Mouse (Mus musculus): Measurements from ENCODE around the gene Il11ra1. TPM values are rescaled to one million over a fixed set of nuclear protein-coding genes. Genes with fewer than 3 reads are reported as not detected.
"Not testable (repeated sequence)": the region's sequence is repeated elsewhere in the genome, so short reads cannot be mapped to it uniquely, and the experiment has no call there.

The Il11ra1 gene
- polyA plus RNA-seq, 1 experiment from 2014 or later: 128 TPM

DNA sequence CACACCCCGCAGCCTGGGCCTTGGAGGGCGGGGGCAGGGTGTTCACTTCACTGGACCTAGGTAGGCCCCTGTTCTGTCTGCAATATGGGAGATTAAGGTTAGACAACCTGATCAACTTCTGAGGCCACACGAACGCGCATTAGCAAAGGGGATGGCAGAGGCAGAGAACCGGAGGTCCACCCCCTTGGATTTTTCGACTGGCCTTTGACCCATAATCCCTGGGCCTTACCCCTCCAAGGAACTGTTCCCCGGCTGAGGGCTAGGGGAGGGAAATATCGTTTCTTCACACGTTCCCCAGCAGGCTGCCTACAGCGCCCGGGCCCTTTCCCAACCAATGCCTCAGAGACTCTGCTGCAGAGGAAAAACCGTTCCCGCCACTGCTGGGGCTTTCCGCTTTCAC, 3.3 kb upstream of the Il11ra1 start:
- not testable (repeated sequence) for ATAC-seq (replicated peaks; ENCODE audit: insufficient number of reproducible peaks, low FRiP score, low TSS enrichment); H3K4me3 ChIP-seq (ENCODE audit: low read depth, low read length); H3K27ac ChIP-seq (ENCODE audit: low read depth, low read length); H3K27me3 ChIP-seq (ENCODE audit: control insufficient read depth, insufficient read depth, low read length); H3K9me3 ChIP-seq (replicated peaks; ENCODE audit: control insufficient read depth, low read length); H3K4me2 ChIP-seq; H3K4me1 ChIP-seq (ENCODE audit: control insufficient read depth, insufficient read depth, low read length); H3K9ac ChIP-seq (ENCODE audit: low read depth, low read length); H3K36me3 ChIP-seq (ENCODE audit: control insufficient read depth, insufficient read depth, low read length)
- 9% methylated on average over 11 of the region's 15 CpGs for WGBS (ENCODE audit: insufficient replicate concordance)

DNA sequence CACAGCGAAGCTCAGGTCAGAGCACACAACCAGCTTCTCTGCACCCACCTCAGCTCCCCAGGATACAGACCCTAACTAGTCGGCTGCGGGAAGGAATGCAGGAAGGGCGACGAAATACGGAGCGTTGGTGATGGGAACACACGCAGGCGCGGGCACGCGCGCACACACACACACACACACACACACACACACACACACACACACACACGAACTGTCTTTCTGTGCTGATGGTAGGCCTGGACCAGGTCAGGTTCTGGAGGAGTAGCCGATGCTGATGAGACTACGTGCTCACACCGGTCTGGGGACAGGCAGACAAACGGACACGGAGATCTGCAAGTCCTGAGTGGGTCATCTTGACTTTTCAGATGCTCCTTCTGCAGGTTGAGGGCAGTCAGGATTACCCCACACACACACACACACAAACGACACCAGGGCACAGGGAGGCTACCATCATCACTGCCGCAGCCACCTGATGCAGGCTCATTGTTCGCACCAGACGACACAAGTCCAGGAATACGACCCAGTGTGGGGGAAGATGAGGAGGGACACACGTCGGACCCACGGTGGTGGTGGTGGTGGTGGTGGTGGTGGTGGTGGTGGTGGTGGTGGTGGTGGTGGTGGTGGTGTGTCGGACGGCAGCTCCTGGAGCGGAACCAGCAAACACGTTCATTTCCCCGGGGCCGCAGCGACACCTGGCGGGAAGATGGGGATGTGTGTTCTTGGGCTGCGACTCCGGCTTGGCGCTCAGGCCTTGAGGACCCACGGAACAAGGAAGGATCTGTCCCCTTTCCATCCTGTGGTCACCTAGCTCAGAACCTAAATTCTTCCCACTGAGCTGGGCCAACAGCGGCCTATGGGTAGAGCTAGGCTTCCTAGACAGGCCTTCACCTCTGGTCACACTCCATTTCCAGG, 2.6 kb upstream of the Il11ra1 start, which contains the start of gene Cntfr:
TSS of gene Cntfr (minus strand) at position 160 of the 912 bp plus-strand sequence.
- not testable (repeated sequence) for H3K27ac ChIP-seq (ENCODE audit: low read depth, low read length); H3K4me1 ChIP-seq (ENCODE audit: control insufficient read depth, insufficient read depth, low read length); H3K36me3 ChIP-seq (ENCODE audit: control insufficient read depth, insufficient read depth, low read length); ATAC-seq (replicated peaks; ENCODE audit: insufficient number of reproducible peaks, low FRiP score, low TSS enrichment); H3K9ac ChIP-seq (ENCODE audit: low read depth, low read length); H3K27me3 ChIP-seq (ENCODE audit: control insufficient read depth, insufficient read depth, low read length); H3K4me3 ChIP-seq (ENCODE audit: low read depth, low read length); H3K9me3 ChIP-seq (replicated peaks; ENCODE audit: control insufficient read depth, low read length)
- peak within 1 kb of the TSS; percentile 48 for H3K4me2 ChIP-seq
- 10% methylated on average over 29 of the region's 40 CpGs for WGBS (ENCODE audit: insufficient replicate concordance)

DNA sequence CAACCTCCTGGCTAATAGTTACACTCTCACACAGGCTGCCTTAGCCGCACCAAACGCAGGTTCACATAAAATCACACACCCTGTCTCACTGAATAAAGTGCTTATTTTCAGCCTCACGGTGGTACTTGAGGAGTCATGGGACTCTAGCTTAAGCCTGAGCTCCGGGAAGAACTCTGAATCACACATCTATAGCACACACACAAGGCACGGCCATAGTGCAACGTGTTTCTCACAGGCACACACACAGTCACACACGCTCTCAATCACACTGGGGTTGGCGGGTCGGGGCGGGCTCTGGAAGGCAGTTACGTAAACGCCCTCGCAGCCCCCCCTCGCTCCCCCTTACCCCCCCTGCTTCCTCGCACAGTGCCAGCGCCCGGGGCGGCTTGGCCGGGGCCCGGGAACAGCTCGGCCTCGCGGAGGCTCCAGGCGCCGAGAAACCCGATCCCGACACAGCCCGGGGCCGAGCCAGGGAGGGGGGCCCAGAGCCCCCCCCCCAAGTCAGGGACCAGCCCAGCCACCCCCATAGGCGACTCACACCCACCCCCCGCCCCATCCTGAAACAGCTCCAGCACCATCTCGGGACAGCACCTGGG, 1.3 kb upstream of the Il11ra1 start:
- not testable (repeated sequence) for H3K4me1 ChIP-seq (ENCODE audit: control insufficient read depth, insufficient read depth, low read length); H3K36me3 ChIP-seq (ENCODE audit: control insufficient read depth, insufficient read depth, low read length); H3K9me3 ChIP-seq (replicated peaks; ENCODE audit: control insufficient read depth, low read length); H3K9ac ChIP-seq (ENCODE audit: low read depth, low read length); ATAC-seq (replicated peaks; ENCODE audit: insufficient number of reproducible peaks, low FRiP score, low TSS enrichment); H3K4me3 ChIP-seq (ENCODE audit: low read depth, low read length); H3K27ac ChIP-seq (ENCODE audit: low read depth, low read length); H3K27me3 ChIP-seq (ENCODE audit: control insufficient read depth, insufficient read depth, low read length)
- 9% methylated on average over 19 of the region's 32 CpGs for WGBS (ENCODE audit: insufficient replicate concordance)
- H3K4me2 ChIP-seq: peak overlapping the region; percentile 34

DNA sequence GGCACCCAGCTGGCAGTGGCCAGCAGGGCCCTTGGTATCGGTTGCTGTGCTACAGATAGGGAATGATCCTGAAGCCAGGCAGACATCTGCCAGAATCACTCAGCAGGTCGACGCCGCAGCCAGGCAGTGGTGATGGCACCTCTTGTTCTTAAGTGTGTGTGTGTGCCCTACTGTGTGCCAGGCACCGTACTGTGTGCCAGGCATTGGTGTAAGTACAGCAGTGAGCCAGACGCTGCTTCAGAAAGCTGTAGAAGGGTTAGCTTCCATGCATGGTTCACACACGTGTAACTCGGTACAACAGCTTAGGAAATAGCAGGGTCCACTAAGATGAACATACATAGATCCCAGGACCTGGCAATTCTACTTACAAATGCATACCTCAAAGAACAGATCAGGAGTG, 435 bp downstream of the Il11ra1 start:
- not testable (repeated sequence) for H3K4me3 ChIP-seq (ENCODE audit: low read depth, low read length); H3K27me3 ChIP-seq (ENCODE audit: control insufficient read depth, insufficient read depth, low read length); H3K4me2 ChIP-seq; H3K9ac ChIP-seq (ENCODE audit: low read depth, low read length); H3K4me1 ChIP-seq (ENCODE audit: control insufficient read depth, insufficient read depth, low read length); H3K27ac ChIP-seq (ENCODE audit: low read depth, low read length); H3K9me3 ChIP-seq (replicated peaks; ENCODE audit: control insufficient read depth, low read length); H3K36me3 ChIP-seq (ENCODE audit: control insufficient read depth, insufficient read depth, low read length); ATAC-seq (replicated peaks; ENCODE audit: insufficient number of reproducible peaks, low FRiP score, low TSS enrichment)
- WGBS (ENCODE audit: insufficient replicate concordance): 66% methylated on average over 5 of the region's 8 CpGs

DNA sequence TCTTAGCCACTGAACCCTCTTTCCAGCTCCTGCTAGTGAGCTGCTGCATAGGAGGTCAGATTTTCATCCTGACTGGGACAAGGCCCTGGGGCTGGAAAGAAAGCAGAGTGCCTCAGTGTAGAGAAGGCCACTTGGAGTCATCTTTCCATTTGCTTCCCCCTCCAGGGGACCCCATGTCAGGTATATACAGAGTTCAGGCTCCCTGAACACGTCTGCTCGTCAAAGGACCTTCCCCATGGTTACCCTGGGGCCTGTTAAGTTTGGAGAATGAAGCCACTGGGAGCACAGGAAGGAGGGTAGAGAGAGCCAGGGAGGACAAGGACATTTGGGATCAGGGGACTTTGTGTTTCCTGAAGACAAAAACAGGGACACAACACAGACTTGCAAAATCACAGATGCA, 2.4 kb downstream of the Il11ra1 start:
- H3K36me3 ChIP-seq (ENCODE audit: control insufficient read depth, insufficient read depth, low read length); H3K9ac ChIP-seq (ENCODE audit: low read depth, low read length); H3K4me2 ChIP-seq; ATAC-seq (replicated peaks; ENCODE audit: insufficient number of reproducible peaks, low FRiP score, low TSS enrichment); H3K4me3 ChIP-seq (ENCODE audit: low read depth, low read length); H3K9me3 ChIP-seq (replicated peaks; ENCODE audit: control insufficient read depth, low read length); H3K4me1 ChIP-seq (ENCODE audit: control insufficient read depth, insufficient read depth, low read length); H3K27ac ChIP-seq (ENCODE audit: low read depth, low read length): not testable (repeated sequence)
- 54% methylated on average over 2 of the region's 2 CpGs for WGBS (ENCODE audit: insufficient replicate concordance)
- H3K27me3 ChIP-seq (ENCODE audit: control insufficient read depth, insufficient read depth, low read length): peaks cover 25% of the 10 kb centered on the region

DNA sequence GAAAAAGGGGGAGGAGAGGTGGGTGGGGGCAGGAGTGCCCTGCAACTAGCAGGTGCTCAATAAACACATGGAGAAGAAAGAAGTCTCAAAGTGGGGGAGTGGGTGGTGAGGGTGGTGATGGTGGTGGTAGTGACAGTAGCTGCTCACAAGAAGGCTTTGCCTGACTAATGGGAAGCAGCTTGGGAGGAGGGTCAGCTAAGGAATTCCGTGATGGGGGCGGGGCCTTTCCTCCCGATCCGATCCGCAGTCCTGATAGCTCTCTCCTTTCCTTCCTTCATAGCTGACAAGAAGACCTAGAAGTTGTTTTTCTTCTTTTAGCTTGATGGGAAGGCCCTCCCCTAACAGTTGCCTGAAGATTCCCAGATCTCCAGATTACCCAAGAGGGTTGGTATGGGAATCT, 4.9 kb downstream of the Il11ra1 start:
- Histone ChIP-seq H3K9me3 (replicated peaks; ENCODE audit: control insufficient read depth, low read length) (no peaks in the 10 kb centered on the region), H3K4me3 (ENCODE audit: low read depth, low read length) (no peak overlapping the region), H3K36me3 (ENCODE audit: control insufficient read depth, insufficient read depth, low read length) (no peaks in the 10 kb centered on the region), H3K4me2 (no peak overlapping the region), H3K27me3 (ENCODE audit: control insufficient read depth, insufficient read depth, low read length) (peaks cover 28% of the 10 kb centered on the region), H3K9ac (ENCODE audit: low read depth, low read length) (no peak overlapping the region), H3K27ac (ENCODE audit: low read depth, low read length) (no peak overlapping the region), H3K4me1 (ENCODE audit: control insufficient read depth, insufficient read depth, low read length) (0 out of 2 replicates have a peak, but pooled peaks cover 2% of the 10 kb centered on the region)
- WGBS (ENCODE audit: insufficient replicate concordance): 2% methylated on average over 5 of the region's 5 CpGs
- no peak for ATAC-seq (replicated peaks; ENCODE audit: insufficient number of reproducible peaks, low FRiP score, low TSS enrichment)

DNA sequence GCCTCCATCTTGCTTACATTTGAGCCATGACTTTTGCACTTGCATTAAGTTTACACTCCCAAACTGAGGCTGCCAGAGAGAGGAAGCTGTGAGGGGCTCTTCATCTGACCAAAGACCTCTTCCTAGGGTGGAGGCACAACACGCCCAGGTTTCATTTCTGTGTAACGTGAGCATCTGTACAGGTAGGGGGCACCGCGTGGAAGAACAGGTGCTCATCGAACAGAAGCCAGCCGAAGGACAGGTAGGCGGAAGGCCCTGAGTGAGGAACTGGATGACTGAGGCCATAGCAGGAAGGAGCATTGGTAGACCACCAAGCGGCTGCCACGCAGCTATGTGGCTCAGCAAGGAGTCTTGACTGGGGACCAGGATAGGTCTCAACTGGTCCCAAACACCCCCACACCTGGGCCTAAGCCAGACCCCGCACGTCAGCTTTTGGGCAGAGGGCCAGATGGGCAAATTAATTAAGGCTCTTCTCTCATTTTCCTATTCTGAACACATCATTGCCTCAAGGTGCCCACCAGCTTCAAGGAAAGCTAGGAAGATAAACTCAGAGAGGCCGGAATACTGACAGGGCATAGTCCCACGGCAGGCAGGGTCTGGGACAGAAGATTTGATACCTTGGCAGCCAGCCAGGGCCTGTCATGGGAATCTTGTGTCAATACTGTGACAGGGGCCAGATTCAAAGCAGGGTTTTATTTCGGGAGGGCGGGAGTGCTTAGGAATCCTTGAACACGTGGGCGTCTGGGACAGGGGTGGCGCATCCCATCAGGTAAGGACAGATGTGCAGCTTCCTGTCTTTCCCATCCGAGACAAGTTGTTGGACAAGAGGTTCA, 6.3 kb downstream of the Il11ra1 start:
- Histone ChIP-seq H3K9me3 (replicated peaks; ENCODE audit: control insufficient read depth, low read length) (no peaks in the 10 kb centered on the region), H3K27ac (ENCODE audit: low read depth, low read length) (no peak overlapping the region), H3K4me3 (ENCODE audit: low read depth, low read length) (no peak overlapping the region), H3K9ac (ENCODE audit: low read depth, low read length) (no peak overlapping the region), H3K4me1 (ENCODE audit: control insufficient read depth, insufficient read depth, low read length) (0 out of 2 replicates have a peak, but pooled peaks cover 2% of the 10 kb centered on the region), H3K36me3 (ENCODE audit: control insufficient read depth, insufficient read depth, low read length) (no peaks in the 10 kb centered on the region), H3K27me3 (ENCODE audit: control insufficient read depth, insufficient read depth, low read length) (peaks cover 28% of the 10 kb centered on the region), H3K4me2 (no peak overlapping the region)
- ATAC-seq (replicated peaks; ENCODE audit: insufficient number of reproducible peaks, low FRiP score, low TSS enrichment): no peak; the same call in 1 of the 2 replicates
- 59% methylated on average over 19 of the region's 19 CpGs for WGBS (ENCODE audit: insufficient replicate concordance)

DNA sequence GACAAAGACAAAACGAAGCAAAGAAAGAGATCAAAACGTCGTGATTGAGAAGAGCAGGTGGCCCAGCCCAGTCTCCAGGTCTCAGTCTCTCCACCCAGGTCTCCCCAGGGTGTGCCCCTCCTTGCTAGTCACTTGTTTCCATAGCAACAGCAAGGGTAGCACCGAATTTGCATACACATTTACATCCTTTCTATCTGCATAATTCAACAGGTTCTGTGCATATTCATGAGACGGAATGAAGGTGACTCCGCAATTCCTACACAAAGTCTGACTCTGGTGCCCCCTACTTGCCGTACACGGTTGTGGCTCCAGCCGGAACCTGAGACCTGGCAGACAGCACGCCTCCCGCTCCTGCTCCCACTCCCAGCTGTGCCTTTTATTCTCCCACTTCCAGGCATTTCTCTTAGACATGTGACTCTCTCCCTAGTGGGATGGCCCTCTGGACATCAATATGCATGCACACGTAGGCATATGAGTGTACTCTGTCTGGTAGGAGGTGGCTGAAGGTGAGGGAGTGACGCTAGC, 7.3 kb downstream of the Il11ra1 start:
- Histone ChIP-seq H3K9ac (ENCODE audit: low read depth, low read length) (no peak overlapping the region), H3K4me2 (peak overlapping the region; percentile 43), H3K36me3 (ENCODE audit: control insufficient read depth, insufficient read depth, low read length) (no peaks in the 10 kb centered on the region), H3K4me3 (ENCODE audit: low read depth, low read length) (no peak overlapping the region), H3K27me3 (ENCODE audit: control insufficient read depth, insufficient read depth, low read length) (peaks cover 28% of the 10 kb centered on the region), H3K4me1 (ENCODE audit: control insufficient read depth, insufficient read depth, low read length) (peaks cover 6% of the 10 kb centered on the region), H3K27ac (ENCODE audit: low read depth, low read length) (no peak overlapping the region), H3K9me3 (replicated peaks; ENCODE audit: control insufficient read depth, low read length) (no peaks in the 10 kb centered on the region)
- ATAC-seq (replicated peaks; ENCODE audit: insufficient number of reproducible peaks, low FRiP score, low TSS enrichment): no peak
- WGBS (ENCODE audit: insufficient replicate concordance): 4% methylated on average over 13 of the region's 13 CpGs
